Mouse (Mus musculus): ENCODE data around the gene Cd37.

DNA sequence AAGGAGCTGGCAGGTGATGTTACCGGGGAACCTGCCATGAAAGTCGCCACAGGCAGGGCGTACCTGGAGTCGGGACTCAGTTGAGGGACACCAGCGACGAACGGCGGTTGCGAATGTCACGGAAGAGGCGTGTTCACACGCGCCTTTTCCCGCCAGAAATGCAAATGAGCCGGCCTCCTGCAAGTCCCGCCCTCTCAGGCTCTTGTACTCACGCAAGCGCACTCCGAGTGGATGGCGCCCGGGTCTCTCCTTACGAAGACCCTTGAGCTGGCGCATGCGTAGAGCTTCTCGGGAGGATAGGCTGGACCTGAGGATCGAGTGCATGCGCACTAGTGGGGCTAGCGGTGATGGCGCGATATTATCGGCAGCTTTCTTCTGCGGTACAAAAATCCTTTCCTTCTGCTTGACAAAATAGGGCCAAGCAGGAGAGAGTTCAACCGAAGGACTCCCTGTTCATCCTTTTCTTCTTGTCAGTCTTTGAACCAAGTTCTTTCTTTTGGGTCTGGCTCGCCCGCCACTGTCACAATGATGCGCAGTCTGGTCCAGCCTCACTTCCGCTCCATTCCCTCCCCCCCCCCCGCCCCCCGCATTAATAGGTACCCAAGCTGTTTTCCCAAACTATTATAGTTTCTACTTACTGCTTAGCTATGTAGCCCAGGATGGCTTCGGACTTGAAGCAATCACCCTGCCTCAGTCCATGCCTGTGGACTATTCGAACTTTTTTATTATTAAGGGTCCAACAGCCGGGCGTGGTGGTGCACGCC lies 34.4 kb downstream of the Cd37 start, which contains the start of gene Ccdc155:
- TF ChIP-seq CTCF (conservative IDR thresholded peaks at IDR 0.05; ENCODE audit: low read length): no peak
- TF ChIP-seq POU5F1 (IDR thresholded peaks at IDR 0.05; ENCODE audit: borderline replicate concordance, low read length): 0 out of 2 replicates have a peak, but pooled peaks have one; percentile 64
- no peak for TF ChIP-seq NANOG (IDR thresholded peaks at IDR 0.05; ENCODE audit: borderline replicate concordance, low read length)

All from E14TG2a.4 (cell line).